Mouse (Mus musculus) ZHBTc4 (cell line): Measurements from ENCODE around the gene Ctbp2.
A peak's percentile ranks its signal among the peaks of the same experiment; 100 is the strongest.

ENCODE experiments used
- DNase-seq: peaks from one replicate; pipeline ENCODE4 v3.0.0-alpha.2; 2011; ENCODE audit warnings: low read depth, low spot score

Gene Ctbp2

DNA sequence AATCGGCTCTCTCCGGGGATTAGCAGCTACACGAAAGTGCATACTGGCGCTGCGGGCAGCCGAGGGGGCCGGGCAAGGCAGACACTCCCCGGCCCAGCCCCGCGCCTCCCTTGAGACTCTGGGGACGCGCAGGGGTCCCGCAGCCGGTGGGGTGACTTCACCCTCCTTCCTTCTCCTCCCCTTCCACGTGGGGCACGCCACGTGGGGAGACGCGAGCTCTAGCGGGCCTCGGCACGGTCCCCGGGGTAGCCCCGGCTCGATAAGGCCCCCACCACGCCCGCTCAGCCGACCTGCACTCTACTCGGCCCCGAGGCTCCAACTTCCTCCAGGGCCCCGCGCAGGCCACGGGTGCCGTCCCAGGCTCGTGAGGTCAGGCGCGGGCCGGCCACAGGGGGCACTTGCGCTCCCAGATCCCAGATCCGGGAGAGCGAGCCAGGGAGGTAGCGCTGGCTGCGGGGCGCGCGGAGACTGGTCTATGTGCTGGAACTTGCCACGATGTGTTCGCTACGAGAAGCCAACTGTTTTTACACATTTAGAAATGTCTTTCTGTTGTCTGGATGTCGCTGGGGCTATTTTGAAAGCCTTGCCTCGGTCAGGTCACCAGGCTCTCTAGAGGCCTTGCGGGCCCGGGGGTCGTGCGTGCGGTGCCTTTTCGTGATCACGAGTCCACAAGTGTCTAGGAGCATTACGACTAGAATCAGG, at the start of gene Ctbp2:
Gene Ctbp2, minus strand, starts transcription at position 356 of the 702 bp plus-strand sequence.
- peak; percentile 92 for DNase-seq

DNA sequence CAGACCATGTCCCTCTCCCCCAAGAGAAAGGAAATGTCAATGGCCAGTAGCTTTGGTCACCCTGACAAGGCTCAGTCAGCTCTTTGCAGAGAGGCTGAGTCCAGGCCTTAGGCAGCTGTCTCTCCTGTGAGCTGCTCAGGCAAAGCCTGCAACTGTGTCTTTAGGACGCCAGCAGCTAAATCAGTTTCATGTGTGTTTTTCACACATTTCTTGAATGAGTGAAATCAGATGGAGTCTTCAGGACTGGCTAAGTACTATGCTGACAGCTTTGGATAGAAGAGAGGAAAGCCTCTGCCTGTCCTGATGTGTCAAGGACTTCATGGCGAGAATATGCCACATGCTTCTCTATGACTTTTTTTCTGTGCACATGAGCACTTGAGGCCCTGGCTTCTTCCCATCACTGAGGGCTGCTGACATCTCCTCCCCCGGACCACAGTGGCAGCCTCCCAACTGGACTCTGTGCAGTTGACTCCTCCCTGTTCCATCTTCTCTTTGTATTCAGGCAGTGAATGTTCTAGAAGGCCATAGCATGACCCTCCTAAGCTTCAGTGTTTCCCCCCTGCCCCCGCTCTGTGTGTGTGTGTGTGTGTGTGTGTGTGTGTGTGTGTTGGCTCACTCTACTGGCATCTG, 47.4 kb upstream of the Ctbp2 start:
- DNase-seq = no peak

DNA sequence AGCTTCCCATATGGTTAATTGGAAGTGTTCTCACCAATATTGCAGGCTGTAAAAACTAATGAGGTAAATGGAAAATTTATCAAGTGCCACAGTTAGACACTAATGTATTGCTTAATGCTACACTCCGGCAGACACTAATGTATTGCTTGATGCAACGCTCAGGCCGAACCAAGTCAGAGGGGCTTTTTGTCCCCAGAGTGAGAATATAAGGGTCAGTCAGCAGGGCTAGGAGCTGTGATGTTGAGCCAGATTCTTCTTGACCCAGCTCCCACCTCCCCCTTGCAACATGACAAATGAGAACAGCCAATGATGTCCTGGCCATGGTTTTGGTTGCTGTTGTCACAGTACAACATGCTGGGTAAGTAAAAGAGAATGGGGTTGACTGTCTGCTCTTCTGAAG, 44.8 kb upstream of the Ctbp2 start:
- no peak for DNase-seq

DNA sequence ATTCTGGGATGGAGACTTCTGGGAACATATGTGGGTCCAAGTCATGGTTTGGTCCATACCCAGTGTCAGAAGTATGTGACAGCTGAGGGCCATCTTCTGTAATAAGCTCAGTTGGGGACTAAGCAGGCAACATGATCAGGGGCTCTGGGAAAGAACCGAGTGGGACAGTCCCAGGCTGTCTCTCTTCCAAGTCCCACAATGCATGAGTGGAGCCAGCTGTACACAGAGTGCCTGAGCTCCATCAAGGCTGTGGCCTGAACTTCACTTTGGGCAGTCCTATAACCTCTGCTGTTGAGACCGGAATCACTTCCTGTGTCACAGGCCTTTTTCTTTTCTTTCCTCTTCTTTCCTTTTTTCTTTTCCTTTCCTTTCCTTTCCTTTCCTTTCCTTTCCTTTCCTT, 43.7 kb upstream of the Ctbp2 start:
- DNase-seq = no peak

DNA sequence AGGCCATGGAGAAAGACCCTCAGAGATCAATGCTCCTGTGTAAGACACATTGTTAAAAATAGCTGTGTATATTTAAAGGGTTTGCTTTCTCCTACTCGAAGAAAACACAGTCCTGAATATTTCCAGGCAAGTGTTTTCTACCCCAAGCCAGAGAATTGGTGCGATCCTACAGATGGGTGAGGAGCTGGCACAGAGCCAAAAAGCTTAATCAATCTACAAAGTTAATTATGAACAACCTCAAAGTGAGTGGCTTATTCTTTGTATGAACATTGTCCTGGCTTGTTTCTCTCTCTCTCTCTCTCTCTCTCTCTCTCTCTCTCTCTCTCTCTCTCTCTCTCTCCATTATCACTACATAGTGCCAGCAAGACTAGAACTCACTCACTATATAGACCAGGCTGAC, 40.6 kb upstream of the Ctbp2 start:
- DNase-seq = no peak

DNA sequence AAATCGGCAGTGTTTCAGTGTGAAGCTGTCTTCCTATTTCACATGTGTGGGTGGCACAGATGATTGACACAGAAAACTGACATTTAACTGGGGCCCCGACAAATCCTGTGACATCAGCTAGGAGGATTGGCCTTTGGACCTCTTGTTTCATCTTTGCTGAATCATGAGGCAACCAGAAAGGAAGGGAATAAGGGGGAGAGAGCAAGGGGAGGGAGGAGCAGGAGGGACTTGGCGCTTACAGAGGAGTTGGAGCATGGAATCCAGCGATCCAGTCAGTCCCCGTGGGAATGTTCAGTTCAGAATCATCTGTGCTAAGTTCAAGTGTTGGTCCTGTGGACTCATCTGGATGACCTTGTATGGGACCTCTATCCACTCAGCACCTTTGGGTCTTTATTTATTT, 38.9 kb upstream of the Ctbp2 start:
- no peak for DNase-seq

DNA sequence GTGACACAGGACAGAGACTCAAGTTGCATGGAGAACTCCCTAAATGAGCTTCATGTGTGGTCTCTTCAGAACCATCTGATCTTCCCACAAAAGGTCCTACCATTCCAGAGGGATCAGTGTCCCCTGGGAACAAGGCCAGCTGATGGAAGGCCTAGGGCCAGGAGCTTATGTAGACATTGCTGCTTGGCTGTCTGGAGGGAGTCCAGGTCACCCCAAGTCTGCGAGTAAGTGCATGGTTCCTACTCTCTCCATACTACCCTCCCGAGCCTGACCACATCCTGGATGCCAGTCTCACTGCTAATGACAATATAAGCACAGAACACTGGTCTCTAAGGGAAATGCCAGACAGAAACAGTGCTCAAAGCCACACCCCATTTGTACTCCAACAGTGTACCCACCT, 38.0 kb upstream of the Ctbp2 start:
- no peak for DNase-seq

DNA sequence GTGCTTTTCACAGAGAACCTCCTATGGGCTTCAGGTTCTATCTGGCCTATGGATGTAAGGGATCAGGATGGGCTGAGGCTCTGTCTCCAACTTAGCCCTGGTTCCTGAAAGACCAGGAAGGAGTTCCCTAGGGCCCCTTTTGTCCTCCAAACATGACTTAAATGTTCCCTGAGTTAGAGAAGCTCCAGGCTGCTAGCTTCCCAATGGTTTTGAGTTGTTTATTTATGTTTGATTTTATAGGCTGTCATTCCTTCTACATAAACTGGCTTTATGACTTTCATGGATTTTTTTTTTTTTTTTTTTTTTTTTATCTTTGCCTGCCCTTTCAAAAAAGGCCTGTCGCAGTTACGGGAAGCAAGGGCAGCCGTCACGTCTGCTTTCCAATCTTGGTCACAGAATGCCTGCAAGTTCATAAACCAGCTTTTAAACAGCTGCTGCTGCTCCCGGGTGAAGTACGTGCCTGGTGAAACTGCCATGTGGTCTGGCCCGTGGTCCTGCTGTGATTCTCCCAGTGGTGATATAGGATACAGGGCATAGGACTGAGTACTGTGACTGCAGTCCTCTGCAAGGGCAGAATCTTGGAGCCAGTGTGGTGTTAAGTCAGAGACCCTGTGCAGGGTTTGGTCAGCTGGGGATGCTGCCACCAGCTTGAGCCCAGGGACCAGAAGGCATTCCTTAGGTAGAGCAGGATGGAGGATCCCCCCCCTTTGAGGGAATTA, 37.4 kb upstream of the Ctbp2 start:
- no peak for DNase-seq

DNA sequence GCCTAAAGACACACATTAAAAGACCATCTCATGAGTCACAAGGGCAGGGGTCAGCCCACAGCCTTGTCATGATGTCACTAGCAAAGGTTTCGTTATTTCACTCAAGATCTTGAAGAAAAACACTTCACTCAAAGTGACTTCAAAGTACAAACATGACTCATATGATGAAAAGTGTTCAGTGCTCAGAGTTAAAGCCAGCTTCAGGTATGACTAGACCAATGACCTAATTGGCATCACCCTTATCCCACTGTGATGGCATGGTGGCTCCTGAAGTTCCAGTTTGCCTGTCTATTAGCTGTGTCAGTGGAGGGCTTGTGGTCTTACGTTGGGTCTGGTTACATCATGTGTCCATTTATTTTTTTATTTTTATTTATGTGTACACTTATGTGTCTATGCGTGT, 35.4 kb upstream of the Ctbp2 start:
- DNase-seq = no peak

DNA sequence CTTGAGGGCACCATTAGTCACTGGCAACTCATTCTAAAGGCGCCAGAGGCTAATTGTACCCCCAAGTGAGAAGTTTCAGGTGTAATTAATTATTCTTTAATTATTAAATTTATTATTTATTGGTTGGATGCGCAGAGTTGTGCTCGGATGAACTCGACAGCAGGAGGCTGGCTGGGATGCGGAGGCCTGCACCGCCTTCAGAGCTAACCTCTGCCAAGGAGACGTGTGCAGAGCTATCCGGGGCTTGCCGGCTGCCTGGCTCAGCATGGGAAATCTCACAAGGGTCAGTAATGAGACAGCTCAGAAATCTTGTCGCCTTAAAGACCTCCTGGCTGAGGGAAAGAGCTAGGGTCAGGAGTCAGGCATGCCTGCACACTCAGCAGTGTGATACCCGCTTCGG, 31.5 kb upstream of the Ctbp2 start:
- DNase-seq = no peak

DNA sequence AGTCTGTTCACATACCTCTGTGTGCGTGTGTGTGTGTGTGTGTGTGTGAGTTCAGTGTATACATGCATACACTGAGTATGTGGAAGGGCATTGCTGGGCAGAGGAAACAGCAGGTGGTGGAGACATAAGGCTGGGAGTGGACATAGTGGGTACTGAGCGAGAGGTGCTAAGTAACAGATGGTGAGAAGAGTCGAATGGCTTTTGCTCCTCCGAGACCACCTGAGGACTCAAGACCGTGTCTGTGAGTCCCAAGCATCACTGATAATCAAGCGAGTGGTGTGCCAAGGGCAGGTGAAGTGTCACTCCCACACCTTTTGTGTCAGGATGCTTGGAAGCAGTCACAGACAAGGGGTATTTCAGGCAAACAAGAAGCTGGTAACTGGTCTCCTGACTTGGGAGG, 30.7 kb upstream of the Ctbp2 start:
- no peak for DNase-seq

DNA sequence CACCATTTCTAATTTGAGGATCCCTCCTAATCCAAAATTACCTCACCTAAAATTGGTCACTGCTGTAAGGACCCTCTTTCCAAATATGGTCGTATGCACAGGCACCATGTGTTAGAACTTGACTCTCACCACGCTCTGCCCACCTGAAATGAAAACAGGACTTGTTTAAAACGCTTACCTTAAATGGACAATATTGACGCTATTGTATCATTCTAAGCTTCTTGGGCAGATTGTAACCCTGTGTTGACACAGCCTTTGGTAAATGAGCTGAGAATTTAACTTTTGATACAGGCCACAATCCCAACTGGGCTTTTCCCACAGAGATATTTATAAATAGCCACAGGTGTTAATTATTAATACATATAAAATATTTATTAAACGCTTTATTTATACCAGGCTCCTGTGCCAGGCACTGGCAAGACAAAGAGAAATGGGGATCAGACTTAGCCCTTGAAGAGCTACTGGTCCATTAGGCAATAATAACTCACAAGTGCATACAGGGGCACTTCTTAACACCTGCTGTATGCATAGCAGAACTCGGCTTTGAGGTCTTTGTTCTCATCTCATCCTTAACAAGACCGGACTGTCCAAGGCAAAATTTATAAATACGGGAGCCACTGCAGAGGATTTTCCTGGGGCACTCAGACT, 15.7 kb upstream of the Ctbp2 start:
- DNase-seq = no peak

DNA sequence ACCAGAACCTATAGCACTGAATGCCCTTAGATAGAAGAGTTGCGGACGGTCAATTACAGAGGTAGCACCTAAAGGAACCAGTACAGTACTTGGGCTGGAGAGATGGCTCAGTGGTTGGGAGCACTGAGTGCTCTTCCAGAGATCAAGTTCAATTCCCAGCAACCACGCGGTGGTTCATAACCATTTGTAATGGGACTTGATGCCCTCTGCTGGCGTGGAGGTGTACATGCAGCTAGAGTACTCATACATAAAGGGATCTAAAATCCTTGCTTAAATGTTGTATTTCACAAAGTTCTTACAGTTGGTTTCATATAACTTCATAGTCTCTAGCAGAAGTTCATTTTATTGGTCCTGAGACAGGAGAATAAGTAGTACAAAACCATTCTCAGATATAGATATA, 9.4 kb upstream of the Ctbp2 start:
- DNase-seq = peak; percentile 80

DNA sequence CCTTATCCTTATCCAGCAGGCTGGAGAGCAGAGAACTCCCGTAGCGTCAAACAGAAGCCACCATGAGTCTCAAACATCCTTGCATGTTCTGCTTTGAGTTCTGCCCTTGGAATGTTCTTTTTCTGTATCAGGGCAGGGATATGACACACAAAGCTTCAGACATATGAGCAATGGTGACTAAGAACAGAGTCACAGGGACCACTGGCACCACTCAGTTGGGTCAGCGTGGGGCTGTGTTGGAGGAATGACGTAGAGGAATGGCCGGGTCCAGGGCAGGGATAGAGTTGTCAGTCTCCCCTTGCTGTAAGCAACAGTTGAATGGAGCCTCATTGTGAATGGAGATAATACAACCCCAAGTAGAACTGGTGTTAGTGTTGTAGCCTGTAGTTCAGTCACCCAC, 8.5 kb upstream of the Ctbp2 start:
- no peak for DNase-seq

DNA sequence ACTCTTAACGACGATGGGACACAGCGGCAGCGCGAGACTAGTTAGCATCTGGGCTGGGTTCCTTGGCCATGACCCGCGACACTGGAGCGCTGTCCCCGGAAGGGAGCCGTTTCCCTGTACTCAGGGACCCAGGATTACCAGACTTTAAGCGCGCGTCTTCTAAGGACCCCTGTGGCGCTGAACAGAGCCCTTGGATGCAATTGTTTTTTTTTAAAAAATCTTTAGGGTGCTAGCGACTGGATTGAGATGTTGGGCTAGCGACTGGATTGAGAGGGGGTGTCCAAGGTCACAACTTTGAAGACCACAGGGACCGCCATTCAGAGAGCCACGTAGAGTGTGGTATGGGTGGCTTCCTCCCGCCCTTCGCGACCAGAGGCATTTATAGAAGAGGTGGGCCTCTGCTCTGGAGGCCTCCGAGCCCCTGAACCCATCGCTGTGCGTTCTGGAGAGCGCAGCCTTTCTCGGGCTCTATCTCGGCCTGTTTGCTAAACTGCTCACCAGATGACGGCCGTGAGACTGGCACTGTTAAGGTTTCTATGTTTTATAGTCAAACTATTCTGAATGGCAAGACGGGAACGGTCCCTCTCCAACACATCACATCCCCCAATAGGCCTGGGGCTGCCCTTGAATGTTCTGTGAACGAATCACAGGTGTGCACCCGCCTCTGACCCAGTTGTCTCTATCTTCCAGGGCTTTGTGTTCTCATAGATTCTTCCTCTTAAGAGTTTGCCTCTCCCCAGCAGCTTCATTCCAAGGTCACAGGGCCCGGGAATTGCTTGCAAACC, 739 bp upstream of the Ctbp2 start:
- peak; percentile 67 for DNase-seq

DNA sequence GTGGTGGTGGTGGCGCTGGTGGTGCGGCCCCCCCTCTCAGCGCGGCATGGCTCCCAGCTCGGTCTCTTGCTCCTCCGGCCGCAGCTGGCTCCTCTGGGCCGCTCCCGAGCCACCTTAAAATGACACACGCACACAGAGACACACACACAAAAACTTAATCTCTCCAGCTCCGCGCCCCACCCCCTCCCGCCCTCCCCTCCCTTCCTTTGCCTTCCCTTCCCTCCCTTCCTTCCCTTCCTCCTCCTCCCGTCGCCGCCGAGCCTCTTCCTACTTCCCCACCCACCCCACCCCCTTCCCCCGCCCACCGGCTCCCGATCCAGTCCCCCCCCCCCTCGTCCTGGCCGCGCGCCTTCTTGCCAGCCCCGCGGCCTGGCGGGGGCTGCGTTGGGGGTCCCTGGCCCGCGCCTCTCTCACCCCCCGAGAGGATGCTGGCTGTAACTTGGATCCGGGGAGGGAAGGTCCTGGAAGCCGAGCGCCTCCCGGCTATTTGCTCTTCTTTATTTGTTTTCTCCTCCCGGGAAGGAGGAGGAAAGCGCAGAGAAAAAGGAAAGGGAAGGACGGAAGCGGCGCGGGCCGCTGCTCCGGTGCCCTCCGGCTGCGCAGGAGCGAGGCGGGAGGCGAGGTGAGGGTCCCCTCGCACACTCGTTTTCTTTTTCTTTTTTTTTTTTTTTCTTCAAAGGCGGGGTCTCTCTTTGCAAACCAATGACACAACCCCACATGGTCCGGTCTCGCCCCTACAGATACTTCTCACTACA, 733 bp downstream of the Ctbp2 start, which contains the start of gene Fgfr2:
Gene Fgfr2, minus strand, starts transcription at position 107 of the 755 bp plus-strand sequence.
- DNase-seq = peak; percentile 93

DNA sequence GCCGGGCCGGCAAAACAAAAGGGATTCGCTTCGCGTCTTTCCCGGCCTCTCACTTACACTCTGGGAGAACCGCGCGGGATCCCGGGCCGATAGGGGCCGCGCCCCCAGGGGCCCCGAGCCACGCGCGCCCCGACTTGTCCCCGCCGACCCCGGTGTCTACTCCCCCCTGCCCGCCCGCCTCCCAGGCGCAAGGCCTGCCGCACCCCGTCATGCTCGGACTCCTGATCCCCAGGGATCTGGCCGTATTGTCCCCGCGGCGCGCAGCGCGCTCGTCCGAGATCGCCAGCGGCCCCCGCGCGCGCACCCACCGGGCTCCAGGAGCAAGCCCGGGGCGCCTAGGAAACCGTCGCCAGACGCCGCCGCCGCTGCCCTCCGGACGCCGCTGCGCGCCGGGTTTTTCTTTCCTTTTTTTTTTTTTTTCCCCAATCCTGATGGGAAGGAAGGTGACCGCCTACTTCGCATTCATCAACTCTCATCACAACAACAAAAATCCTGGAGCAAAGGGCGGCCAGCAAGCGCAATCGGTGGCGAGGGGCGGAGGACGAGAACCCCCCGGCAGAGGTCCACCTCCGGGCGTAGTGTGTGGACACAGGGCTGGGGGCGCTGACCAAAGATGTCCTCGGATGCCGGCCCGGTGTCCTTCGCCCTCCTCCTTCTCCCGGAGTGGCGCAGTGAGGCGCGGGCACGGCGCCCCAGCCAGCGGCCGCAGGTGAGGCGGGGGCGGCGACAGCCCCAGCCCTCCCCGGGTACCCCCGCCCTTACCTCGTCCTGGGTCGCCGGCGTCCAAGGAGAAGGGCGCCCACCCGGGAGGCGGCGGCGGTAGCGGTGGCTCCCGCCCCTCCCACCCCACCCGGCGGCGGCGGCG, 1.5 kb downstream of the Ctbp2 start:
- DNase-seq = peak; percentile 61

DNA sequence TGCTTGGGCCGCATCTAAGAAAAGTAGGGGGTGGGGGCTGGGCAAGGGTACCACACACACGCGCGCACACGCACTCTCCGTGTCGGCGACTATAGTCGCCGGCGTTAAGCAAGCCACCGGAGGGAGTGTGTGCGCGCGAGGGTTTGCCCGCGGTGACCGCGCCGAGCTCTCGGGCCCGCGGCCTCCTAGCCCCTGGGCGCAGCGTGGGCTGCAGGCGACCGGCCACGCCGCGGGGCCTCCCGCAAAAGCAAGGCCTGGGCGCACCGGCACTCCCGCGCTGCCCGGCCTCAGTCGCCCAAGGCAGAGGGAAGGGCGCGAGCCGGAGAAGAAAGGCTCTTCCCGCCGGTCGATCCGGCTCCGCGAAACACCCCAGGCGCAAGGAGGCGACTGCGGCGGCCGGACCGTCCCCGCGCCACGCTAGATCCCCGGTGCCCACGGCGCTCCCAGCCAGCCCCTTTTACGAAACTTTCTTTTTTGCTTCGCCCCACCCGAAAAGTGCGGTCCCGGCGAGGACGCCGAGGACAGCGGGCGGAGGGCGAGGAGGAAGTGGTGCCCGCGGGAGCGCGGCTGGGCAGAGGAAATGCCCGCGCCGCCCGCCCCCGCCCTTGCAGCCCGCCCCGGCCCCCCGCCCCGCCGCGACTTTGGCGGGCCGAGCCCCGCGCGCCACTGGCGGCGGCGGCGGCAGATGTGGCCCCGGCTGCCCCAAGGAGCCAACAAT, 2.3 kb downstream of the Ctbp2 start:
- peak; percentile 44 for DNase-seq

DNA sequence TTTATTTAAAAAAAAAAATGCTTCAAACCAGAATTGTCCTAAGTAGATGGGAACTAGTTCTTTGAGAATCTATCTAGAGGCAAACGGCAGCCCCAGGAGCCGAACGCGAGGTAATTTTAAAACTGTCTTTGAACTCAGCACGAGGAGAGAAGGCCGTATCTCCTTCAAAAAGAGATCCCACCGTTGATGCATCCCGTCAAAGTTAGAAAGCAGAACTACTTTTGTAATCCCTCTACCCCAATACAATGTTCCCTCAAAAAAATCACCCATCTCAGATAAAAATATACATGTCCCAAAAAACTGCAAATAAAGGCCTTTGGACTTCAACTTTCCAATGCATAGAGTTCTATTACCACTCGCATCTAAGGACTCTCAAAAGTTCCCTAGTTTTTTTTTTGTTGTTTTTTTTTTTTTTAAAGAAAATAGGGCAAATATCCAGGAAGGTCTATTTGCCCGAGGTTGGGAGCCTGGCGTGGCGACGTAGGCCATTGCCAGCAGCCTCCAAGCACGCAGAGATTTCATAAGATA, 3.0 kb downstream of the Ctbp2 start:
- DNase-seq = no peak
